Mouse (Mus musculus) limb, embryonic 14.5 days (tissue): ENCODE measurements around the gene Gm6793. TPM values are rescaled to one million over a fixed set of nuclear protein-coding genes. Genes with fewer than 3 reads are reported as not detected.

Experiments used
- ATAC-seq: fragments of 200-750 bp; cut with Nextera tagmentation; 2 replicates; pipeline ENCODE4 v1.8.0; 2017; ENCODE audit warnings: low read depth, moderate number of reproducible peaks, moderate TSS enrichment; ENCODE audit not compliant: low FRiP score
- DNase-seq: peaks from one replicate; pipeline ENCODE4 v3.0.0-alpha.2; 2015; ENCODE audit warnings: low spot score
- H3K27ac ChIP-seq: fragments of 300-500 bp; sonication (generic); replicated peaks from 2 replicates; pipeline ENCODE4 v1.5.1; 2014; ENCODE audit warnings: low read depth, mild to moderate bottlenecking, low read length, moderate library complexity, mixed read lengths
- H3K27me3 ChIP-seq: fragments of 300-500 bp; sonication (generic); 2 replicates; pipeline ENCODE4 v1.6.1; 2014; ENCODE audit warnings: low read length, mixed read lengths; ENCODE audit not compliant: control insufficient read depth, insufficient read depth
- H3K36me3 ChIP-seq: fragments of 300-500 bp; sonication (generic); 2 replicates; pipeline ENCODE4 v1.6.1; 2014; ENCODE audit warnings: mild to moderate bottlenecking, low read length, moderate library complexity, mixed read lengths; ENCODE audit not compliant: control insufficient read depth, insufficient read depth
- H3K4me1 ChIP-seq: fragments of 300-500 bp; sonication (generic); 2 replicates; pipeline ENCODE4 v1.6.1; 2014; ENCODE audit warnings: antibody characterized with exemption, low read length, mixed read lengths; ENCODE audit not compliant: control insufficient read depth, insufficient read depth
- H3K4me2 ChIP-seq: fragments of 300-500 bp; sonication (generic); replicated peaks from 2 replicates; pipeline ENCODE4 v1.6.1; 2014; ENCODE audit warnings: low read depth, mild to moderate bottlenecking, low read length, moderate library complexity; ENCODE audit not compliant: severe bottlenecking
- H3K4me3 ChIP-seq: fragments of 300-500 bp; sonication (generic); replicated peaks from 2 replicates; pipeline ENCODE4 v1.5.1; 2014; ENCODE audit warnings: low read length
- H3K9ac ChIP-seq: fragments of 300-500 bp; sonication (generic); 2 replicates; pipeline ENCODE4 v1.6.1; 2014; ENCODE audit warnings: mild to moderate bottlenecking, low read depth, low read length, moderate library complexity; ENCODE audit not compliant: severe bottlenecking
- H3K9me3 ChIP-seq: fragments of 300-500 bp; sonication (generic); 2 replicates; pipeline ENCODE4 v1.6.1; 2016; ENCODE audit warnings: low read length; ENCODE audit not compliant: control insufficient read depth
- POLR2A ChIP-seq: fragments of 200-500 bp; IDR thresholded peaks from 2 replicates; pipeline ENCODE4 v1.8.0; 2012; ENCODE audit warnings: inconsistent platforms, mild to moderate bottlenecking, moderate library complexity, borderline replicate concordance; ENCODE audit not compliant: insufficient read depth, insufficient read length; ENCODE audit errors: extremely low read depth
- WGBS: fragments of 180-500 bp; shearing (Covaris S2); extraction: QIAGEN DNeasy Blood & Tissue Kit; methylation state at CpG from one replicate; pipeline ENCODE4 v1.1.7; 2014; 5-methylcytosine and 5-hydroxymethylcytosine counted together
- polyA plus RNA-seq, 2 experiments: library from polyadenylated mRNA; depleted of rRNA in 1 of 2; stranded (reverse) in 1 of 2; unstranded in 1 of 2; fragments of >200 nt; fragmentation: Nextera tagmentation in 1 of 2; extraction: Ambion mirVana in 1 of 2; gene quantifications; 2 replicates each; pipeline versions ENCODE4 v1.2.1 to v1.2.3; 2012 to 2014

The Gm6793 gene
- polyA plus RNA-seq, 2 experiments, result 0.34 to 0.72 TPM

- H3K4me2 ChIP-seq, result no peak overlapping the region
- no peaks in the 10 kb centered on the region for H3K4me1 ChIP-seq
- H3K27ac ChIP-seq, result no peak overlapping the region
- H3K36me3 ChIP-seq, result no peaks in the 10 kb centered on the region
- no peaks in the 10 kb centered on the region for H3K9me3 ChIP-seq
- ATAC-seq (no peak), DNase-seq (no peak)
- WGBS, result 84% methylated on average over 7 of the region's 7 CpGs
- no peak for TF ChIP-seq POLR2A
- H3K27me3 ChIP-seq, result no peaks in the 10 kb centered on the region
- no peak overlapping the region for H3K9ac ChIP-seq
- no peak overlapping the region for H3K4me3 ChIP-seq
Observed at GRCm38 (mm10) chr8:112029455-112029854, 14.6 kb upstream of the Gm6793 start.

- H3K27ac ChIP-seq, result peak overlapping the region; percentile 59
Observed at GRCm38 (mm10) chr8:112011816-112012242, 3.0 kb downstream of the Gm6793 start.

GRCm38 (mm10) chr8:112010997-112011815 is 3.6 kb downstream of the Gm6793 start, which contains the start of the genes Kars and Terf2ip:
Kars (minus strand) TSS chr8:112011323.
Terf2ip (plus strand) TSS chr8:112011398.
- H3K27ac ChIP-seq, result peak within 1 kb of the TSS; percentile 72
- no peaks in the 10 kb centered on the region for H3K9me3 ChIP-seq
- WGBS, result under 1% methylated on average over 61 of the region's 61 CpGs
- H3K9ac ChIP-seq, result peak within 1 kb of the TSS; percentile 76
- H3K4me3 ChIP-seq, result peak within 1 kb of the TSS; percentile 80
- no peaks in the 10 kb centered on the region for H3K27me3 ChIP-seq
- H3K4me1 ChIP-seq, result peaks cover 18% of the 10 kb centered on the region
- H3K36me3 ChIP-seq, result peaks cover 15% of the 10 kb centered on the region
- ATAC-seq (peak; percentile 93), DNase-seq (peak; percentile 94)
- TF ChIP-seq POLR2A, result peak; percentile 91
- peak within 1 kb of the TSS; percentile 78 for H3K4me2 ChIP-seq

More at GRCm38 (mm10) chr8:112011816-112012242, 3.0 kb downstream of the Gm6793 start:
- peak; percentile 15 for DNase-seq
- H3K4me3 ChIP-seq, result peak overlapping the region; percentile 80
- H3K4me2 ChIP-seq, result peak overlapping the region; percentile 75
- peaks cover 18% of the 10 kb centered on the region for H3K4me1 ChIP-seq
- H3K9me3 ChIP-seq, result no peaks in the 10 kb centered on the region
- WGBS, result under 1% methylated on average over 40 of the region's 40 CpGs
- peaks cover 16% of the 10 kb centered on the region for H3K36me3 ChIP-seq
- peak overlapping the region; percentile 76 for H3K9ac ChIP-seq
- no peak for TF ChIP-seq POLR2A
- no peaks in the 10 kb centered on the region for H3K27me3 ChIP-seq
- ATAC-seq, result peak; percentile 31

GRCm38 (mm10) chr8:112009558-112009957 is 5.3 kb downstream of the Gm6793 start:
- Histone ChIP-seq H3K9me3 (no peaks in the 10 kb centered on the region), H3K27ac (no peak overlapping the region), H3K4me3 (no peak overlapping the region; the same call in 1 of the 2 replicates), H3K36me3 (peaks cover 27% of the 10 kb centered on the region), H3K4me1 (peaks cover 18% of the 10 kb centered on the region), H3K27me3 (no peaks in the 10 kb centered on the region), H3K9ac (no peak overlapping the region), H3K4me2 (no peak overlapping the region)
- TF ChIP-seq POLR2A, result no peak
- ATAC-seq (no peak), DNase-seq (no peak)
- WGBS, result 92% methylated on average over 7 of the region's 7 CpGs

GRCm38 (mm10) chr8:112007669-112008068 is 7.2 kb downstream of the Gm6793 start:
- 92% methylated on average over 2 of the region's 2 CpGs for WGBS
- Histone ChIP-seq H3K27me3 (no peaks in the 10 kb centered on the region), H3K9ac (no peak overlapping the region), H3K36me3 (peaks cover 45% of the 10 kb centered on the region), H3K4me3 (no peak overlapping the region), H3K9me3 (no peaks in the 10 kb centered on the region), H3K4me2 (no peak overlapping the region), H3K4me1 (peaks cover 11% of the 10 kb centered on the region), H3K27ac (no peak overlapping the region)
- no peak for TF ChIP-seq POLR2A
- DNase-seq (no peak), ATAC-seq (no peak)
